Mouse (Mus musculus) spleen, adult 12 weeks (tissue): Measurements from ENCODE around the gene Mtor.

Experiments
- DNase-seq: peaks from one replicate; pipeline ENCODE4 v3.0.0; 2022; ENCODE audit warnings: low spot score

Gene Mtor

GRCm38 (mm10) chr4:148487841-148488240 is 39.4 kb downstream of the Mtor start:
- no peak for DNase-seq

- DNase-seq = no peak
Observed at GRCm38 (mm10) chr4:148490502-148490901, 42.1 kb downstream of the Mtor start.

- DNase-seq = no peak
Observed at GRCm38 (mm10) chr4:148491448-148491847, 43.0 kb downstream of the Mtor start.

GRCm38 (mm10) chr4:148495160-148495559 is 46.7 kb downstream of the Mtor start:
- DNase-seq = no peak

- DNase-seq = no peak
Observed at GRCm38 (mm10) chr4:148495874-148496689, 47.7 kb downstream of the Mtor start.

GRCm38 (mm10) chr4:148500410-148500867 is 52.0 kb downstream of the Mtor start, which contains the start of gene Angptl7:
Angptl7 (minus strand) TSS chr4:148500460.
- DNase-seq = no peak

- DNase-seq = no peak
Observed at GRCm38 (mm10) chr4:148504497-148504959, 56.1 kb downstream of the Mtor start.

GRCm38 (mm10) chr4:148507585-148507984 is 59.2 kb downstream of the Mtor start:
- DNase-seq = no peak

- no peak for DNase-seq
Observed at GRCm38 (mm10) chr4:148508084-148508849, 59.9 kb downstream of the Mtor start.

- no peak for DNase-seq
Observed at GRCm38 (mm10) chr4:148509450-148510084, 61.2 kb downstream of the Mtor start.

GRCm38 (mm10) chr4:148510691-148511090 is 62.3 kb downstream of the Mtor start:
- DNase-seq = no peak

GRCm38 (mm10) chr4:148511334-148511733 is 62.9 kb downstream of the Mtor start:
- no peak for DNase-seq

GRCm38 (mm10) chr4:148513021-148513559 is 64.7 kb downstream of the Mtor start:
- no peak for DNase-seq

- DNase-seq = no peak
Observed at GRCm38 (mm10) chr4:148515313-148515712, 66.9 kb downstream of the Mtor start.

- no peak for DNase-seq
Observed at GRCm38 (mm10) chr4:148517809-148518208, 69.4 kb downstream of the Mtor start.

GRCm38 (mm10) chr4:148518235-148518795 is 69.9 kb downstream of the Mtor start:
- DNase-seq = no peak

- DNase-seq = no peak
Observed at GRCm38 (mm10) chr4:148523538-148523937, 75.1 kb downstream of the Mtor start.

GRCm38 (mm10) chr4:148527158-148527910 is 78.9 kb downstream of the Mtor start:
- no peak for DNase-seq

- no peak for DNase-seq
Observed at GRCm38 (mm10) chr4:148530351-148530750, 81.9 kb downstream of the Mtor start.

- DNase-seq = no peak
Observed at GRCm38 (mm10) chr4:148530778-148531177, 82.4 kb downstream of the Mtor start.

GRCm38 (mm10) chr4:148531341-148531740 is 82.9 kb downstream of the Mtor start:
- DNase-seq = no peak
